Mouse (Mus musculus): ENCODE results near the gene Adi1.
A peak's percentile ranks its signal among the peaks of the same experiment; 100 is the strongest.

Gene Adi1

DNA sequence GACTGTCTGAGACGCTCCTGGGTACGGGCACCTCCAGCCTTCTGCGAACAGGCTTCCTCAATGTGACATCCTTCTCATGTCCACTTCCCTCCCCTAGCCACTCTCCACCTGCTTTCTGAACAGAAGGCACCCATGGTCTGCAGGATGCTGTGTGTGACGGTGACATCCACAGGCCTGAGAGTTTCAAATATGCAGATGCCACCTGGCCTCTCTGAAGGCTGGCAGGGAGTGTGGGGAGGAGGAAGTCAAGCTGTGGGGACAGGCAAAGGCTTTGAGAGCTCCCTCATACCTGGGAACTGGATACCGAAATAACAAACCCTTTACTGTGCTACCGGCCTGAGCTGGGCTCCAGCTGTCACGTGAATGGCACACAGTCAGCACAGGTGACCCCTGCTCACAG is 19.7 kb downstream of the Adi1 start:
- DNase-seq (ENCODE audit: extremely low spot score) = no peak

DNA sequence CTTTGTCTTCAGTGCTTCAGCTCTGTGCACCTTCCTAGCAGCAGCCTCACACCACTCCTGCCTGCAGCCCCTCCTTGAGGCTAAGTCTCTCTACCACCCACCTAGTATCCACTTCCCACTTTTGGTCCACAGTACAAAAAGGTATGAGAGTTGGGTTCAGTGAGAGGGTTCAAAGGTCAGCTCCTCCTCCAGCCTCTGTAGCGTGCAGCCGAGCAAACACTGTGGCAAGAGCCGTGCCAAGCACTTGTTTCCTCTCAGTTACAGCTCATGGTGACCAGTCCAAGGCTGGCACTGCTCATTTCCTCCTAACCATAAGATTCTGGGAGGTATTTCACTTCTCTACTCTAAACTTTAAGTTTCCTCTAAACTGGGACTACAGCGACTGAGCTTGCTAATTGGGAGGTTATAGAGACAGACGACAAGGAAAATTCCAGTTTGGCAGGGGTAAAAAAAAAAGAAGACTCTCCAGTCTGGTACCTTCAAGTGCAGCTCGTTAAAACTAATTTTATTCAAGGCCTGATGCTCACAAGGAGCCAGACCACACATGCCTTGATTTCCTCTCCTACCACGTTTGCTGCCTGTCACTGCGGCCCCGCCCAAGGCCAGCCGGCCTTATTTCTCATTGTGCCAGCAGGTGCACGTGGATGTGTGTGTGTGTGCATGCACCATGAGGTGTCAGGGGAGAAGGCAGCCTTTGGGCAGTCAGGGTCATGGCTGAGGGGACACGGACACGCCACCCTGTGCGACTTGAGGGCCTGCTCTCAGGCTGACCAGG is 23.0 kb downstream of the Adi1 start:
- DNase-seq (ENCODE audit: extremely low spot score) = no peak

DNA sequence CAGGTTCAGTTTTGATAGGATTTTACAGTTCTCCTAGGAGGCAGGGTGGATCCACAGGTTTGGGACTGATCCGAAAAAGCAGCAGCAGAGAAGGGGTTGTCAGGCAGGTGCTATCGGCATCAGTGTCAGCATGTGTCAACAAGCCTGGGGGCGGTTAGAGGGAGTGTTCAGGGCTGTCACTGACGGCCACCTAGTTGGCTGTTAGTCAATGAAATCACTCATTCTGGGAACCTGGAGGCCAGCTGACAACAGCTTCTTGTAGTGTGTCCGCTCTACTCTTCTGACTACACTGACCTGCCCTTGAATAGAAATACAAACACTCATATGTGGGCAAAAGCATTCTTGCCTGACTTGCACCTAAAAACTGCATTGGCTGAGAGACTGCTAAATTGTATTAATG is 24.1 kb downstream of the Adi1 start:
- no peak for DNase-seq (ENCODE audit: extremely low spot score)

DNA sequence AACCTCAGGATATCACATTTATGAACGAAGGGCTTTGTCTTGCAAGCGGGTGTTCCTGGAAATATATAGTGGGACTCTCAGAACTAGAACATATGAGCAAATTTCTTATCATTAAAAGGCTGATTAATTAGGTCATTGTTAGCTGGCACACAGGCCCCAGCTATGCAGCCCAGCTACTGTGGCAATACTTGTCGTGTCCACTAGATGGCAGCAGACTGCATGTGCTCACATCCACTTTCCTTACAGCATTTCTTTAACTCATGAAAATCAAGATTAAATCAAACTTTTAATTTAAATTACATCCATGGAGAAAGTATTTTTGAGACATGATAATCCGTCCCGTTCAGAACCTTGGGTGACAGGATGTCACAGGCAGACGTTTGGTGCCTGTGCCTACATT is 24.6 kb downstream of the Adi1 start:
- peak; percentile 71 for DNase-seq (ENCODE audit: extremely low spot score)

DNA sequence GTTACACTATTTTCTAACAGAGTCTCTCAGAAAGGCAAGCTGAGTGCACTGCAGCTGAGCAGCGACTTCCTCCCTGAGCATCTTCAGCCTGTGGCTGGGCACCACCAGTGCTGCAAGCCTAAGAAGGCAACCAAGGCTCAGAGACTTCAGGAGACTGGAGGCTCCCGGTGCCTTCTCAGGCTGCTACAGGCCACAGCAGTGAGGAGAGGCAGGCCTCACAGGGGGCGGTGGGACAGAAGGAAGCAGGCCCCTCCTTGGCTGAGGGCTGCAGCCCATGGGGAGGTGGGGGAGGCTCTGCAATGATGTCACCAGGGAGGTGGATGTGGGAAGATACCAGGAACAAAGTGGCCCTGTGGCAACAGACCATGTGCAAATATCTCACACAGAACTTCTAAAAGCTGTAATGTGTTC is 25.1 kb downstream of the Adi1 start:
- DNase-seq (ENCODE audit: extremely low spot score) = no peak

DNA sequence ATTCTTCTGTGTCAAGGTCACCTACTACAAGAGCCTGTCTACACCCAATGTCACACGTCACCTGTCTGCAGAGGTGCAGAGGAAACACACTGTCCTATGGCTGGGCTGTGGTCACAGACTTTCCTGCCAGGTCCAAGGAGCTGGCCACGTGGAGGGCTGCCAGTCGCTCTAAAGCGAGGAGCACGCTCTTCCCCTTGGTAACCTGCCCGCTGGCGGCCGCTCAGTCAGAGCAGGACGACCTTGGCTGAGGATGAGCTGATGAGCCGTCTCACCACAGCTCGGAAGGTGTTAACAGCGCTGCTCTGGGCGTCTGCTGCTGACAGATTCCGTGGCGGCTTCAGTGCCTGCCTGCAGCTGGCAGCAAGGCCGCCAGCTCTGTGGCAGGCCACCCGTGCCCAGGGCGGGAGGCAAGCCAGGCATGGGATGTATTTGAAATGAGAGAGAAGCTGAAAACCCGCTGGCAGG is 25.6 kb downstream of the Adi1 start:
- DNase-seq (ENCODE audit: extremely low spot score) = no peak

DNA sequence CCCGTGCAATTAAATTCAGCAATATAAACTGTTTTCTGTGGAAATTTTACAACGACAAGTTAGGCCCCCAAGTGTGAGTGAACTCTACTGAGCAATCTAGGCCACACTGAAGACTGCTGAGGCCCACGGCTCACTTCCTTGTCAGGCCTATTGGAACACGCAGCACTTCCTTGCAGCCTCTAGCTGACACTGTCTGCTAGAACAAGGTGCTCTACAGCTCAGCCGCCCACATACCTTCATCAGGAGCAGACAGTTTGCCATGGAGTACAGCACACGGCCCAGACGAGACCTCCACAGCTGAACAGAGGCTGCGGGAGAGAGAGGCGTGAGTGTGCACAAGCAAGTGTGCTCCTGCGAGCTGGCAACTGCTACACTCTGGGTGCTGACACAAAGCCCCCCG is 26.3 kb downstream of the Adi1 start:
- no peak for DNase-seq (ENCODE audit: extremely low spot score)

DNA sequence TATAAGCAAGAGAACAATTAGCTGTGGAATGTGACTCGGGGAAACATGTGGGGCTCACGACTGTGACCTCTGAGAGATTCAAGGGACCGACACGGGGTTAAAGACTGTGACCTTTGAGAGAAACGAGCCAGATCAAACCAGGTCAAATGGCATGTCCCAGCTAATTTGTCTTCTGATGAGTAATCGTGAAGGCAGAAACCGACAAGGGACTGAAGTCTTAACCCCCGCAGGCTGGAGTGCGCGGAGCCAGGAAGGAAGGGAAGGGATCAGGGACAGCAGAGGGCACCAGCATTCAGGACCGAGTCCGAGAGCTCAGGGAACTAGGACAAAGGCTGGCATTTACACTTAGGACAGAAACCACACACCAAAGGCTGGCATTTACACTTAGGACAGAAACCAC is 29.4 kb downstream of the Adi1 start:
- DNase-seq (ENCODE audit: extremely low spot score) = peak; percentile 71

DNA sequence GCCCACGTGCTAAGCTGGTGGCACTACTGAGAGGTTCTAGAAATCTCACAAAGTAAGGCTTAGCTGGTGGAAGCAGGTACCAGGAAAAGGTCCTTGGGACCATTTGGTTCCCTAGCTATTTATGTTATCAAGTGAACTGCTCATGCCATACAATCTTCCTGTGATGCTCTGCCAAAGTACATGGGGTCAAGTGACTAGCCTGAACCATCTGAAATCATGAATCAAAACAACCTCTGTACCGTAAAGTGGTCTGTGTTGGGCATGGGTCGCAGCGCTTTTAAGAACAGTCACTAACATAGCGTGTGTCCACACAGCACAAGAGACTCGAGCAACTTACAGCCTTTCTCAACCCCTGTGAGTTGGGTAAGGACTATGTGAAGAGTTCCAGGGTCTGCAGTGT is 30.2 kb downstream of the Adi1 start:
- DNase-seq (ENCODE audit: extremely low spot score) = no peak

DNA sequence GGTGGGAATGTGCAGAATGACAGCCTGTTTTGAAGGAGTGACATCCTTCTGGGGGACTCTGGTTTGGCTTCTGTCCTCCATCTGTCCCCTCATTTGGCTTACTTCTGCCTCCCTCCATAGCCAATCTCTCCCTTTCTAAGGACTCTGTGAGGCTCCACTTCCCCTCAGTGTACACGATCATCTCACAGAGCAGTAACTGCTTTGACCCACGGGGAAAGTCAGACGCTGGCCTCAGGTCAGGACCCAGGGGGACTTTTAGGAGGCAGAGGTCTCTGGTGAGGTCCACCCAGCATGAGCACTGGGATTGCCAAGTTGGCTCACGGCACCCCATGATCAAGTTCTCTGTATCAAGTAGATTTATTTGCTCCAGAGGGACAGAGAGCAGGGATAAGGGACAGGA is 33.1 kb downstream of the Adi1 start:
- DNase-seq (ENCODE audit: extremely low spot score) = no peak

DNA sequence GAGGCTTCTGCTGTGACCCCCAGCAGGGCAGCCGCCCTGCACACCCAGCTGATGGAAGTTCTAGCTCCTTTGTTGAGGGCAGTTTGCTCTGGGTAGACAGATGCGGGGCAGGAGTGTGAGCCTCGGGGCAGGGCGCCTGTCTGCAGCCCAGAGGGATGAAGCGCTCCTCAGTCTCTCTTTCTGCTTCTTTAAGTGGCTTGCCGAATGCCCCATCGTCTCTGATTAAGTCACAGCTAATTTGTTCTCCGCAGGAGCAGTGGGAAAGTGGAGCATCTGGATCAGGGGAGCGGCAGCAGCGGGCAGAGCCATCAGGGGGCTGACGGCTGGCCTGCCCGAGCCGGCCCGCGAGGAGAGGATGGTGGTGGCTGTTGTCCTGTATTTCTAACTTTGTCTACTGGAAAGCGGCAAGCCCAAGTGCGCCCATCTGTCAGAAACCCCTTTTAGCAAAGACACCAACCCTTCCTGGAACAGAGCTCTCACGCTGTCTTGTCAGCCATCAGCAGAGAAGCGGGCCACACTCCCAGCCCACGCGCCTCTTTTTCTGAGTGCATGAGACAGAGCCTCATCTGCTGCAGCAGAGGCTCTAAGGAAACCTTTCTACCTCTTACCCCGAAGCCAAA is 35.6 kb downstream of the Adi1 start:
- DNase-seq (ENCODE audit: extremely low spot score) = no peak

DNA sequence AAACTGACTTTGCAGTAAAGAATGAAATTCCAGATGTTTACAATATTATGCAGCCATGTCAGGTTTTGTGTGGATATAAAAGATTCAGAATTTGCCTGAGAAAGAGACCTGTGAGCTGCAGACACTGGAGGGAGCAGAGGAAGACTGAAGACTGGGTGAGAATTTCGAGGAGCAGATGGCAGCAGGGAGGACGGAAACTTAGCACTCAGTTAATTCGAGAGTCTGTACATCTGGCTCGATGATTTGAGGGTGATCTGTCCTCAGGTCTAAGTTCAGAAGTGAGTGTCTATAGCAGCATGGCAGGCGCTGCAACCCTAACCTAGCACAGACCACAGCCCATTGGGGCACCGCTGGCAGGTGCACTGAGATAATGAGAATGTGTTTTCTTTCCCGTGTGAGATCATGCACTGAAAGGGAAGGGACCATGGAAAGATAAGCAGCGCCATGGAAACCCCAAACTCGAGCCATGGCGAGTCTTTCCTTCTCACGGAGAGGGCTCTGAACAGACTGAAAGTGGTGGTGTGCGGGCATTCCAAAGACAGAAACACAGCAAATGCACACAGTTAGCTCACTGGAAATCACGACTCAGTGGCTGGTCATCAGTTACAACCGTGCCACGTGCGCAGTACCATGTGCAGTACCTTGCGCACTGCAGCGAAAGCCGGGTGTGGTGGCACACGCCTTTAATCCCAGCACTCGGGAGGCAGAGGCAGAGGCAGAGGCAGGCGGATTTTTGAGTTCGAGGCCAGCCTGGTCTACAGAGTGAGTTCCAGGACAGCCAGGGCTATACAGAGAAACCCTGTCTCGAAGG is 40.0 kb downstream of the Adi1 start:
- no peak for DNase-seq (ENCODE audit: extremely low spot score)

DNA sequence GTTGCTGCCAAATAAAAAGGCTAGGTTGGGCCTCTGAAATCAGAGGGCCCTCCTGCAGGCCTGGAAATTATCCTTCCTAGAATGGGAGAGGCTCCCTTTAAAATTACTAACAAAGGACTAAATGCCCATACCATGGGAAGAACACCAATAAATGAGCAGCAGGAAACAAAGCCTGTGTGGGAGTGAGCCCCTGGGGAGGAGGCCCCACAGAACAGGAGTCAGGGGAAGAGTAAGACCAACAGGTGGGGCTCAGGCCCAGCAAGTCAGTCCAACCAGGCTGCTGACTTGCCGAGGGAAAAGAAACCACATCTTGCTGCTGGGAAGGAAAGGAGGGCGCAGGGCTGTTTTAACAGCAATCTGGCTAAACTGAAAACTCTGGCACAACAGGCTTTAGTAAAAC is 42.0 kb downstream of the Adi1 start:
- no peak for DNase-seq (ENCODE audit: extremely low spot score)

DNA sequence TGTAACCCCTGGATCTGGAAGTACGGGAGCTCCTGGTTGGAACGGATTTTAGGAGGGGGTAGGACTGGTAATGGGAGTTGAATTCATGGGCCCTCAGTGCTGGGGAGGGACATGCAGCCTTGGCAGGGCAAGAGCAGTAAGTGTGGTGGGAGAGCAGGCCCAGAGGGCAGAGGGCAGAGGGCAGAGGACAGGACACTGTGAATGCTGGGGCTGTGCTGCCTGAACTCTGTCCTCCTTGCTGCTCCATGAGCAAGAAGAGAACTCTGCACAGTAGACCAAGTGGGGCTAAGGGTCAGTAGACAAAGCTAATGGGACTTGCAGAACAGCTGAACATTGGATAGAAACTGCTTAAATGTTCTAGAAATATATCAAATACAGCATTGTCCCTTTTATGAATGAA is 43.1 kb downstream of the Adi1 start:
- no peak for DNase-seq (ENCODE audit: extremely low spot score)

DNA sequence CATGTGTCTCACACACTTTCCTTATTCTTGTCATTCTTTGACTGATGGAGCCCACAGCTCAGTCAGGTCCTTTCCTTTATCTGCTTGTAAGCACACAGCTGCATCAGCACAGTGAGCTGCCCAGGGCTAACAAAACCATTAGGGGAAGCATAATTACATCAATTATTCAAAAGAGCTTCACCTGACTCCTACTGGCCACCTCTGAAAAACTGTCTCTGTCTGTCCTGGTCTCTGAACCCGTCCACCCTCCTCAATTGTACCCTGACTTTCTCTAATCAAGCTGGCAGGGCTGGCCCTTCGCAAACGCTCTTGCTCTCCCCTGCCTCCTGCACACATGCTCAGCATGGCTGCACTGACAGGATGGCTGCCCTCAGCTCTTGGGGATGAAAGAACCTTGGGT is 49.3 kb downstream of the Adi1 start:
- no peak for DNase-seq (ENCODE audit: extremely low spot score)

DNA sequence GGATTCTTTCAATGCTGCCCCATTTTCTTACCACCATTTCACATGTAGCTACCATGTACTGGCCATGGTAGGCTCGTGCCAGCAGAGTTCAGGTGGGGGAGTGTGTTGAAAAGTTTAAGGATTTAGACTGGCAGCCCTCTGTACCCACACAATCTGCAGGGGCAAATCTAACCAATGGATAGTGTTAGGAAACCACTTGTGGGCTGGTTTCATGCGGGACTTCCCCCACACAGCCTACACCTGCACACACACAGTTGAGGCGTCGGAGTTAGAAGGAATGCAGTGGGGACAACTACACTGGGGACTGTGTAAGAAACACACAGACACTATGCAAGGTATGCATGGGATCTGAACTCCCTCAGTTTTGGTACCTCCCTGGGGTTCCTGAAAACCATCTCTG is 51.2 kb downstream of the Adi1 start:
- DNase-seq (ENCODE audit: extremely low spot score) = no peak

DNA sequence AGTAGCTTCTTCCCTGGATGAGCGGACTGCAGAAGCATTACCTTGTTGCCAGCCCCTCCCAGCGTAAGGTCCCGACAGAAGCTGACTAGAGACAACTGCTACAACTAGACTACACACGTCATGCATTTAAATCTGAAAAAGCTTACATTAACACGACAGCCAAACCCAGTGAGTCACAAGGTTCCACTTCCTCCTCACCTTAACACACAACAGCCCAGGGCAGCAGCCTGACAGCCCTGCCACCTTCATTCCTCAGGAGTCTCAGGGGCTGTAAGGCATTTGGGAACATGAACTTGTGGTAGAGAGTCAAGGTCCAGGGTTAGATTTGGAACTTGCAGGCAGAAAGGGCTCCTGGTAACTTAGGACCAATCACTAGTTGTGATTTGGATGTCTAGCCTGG is 52.0 kb downstream of the Adi1 start:
- no peak for DNase-seq (ENCODE audit: extremely low spot score)

All from embryo, embryonic 9.5 days (tissue).